Mouse (Mus musculus): ENCODE results near the gene Pde4dip. TPM values are rescaled to one million over a fixed set of nuclear protein-coding genes. Genes with fewer than 3 reads are reported as not detected.

The Pde4dip gene
- polyA plus RNA-seq, 1 experiment from 2014 or later: 18.0 TPM

DNA sequence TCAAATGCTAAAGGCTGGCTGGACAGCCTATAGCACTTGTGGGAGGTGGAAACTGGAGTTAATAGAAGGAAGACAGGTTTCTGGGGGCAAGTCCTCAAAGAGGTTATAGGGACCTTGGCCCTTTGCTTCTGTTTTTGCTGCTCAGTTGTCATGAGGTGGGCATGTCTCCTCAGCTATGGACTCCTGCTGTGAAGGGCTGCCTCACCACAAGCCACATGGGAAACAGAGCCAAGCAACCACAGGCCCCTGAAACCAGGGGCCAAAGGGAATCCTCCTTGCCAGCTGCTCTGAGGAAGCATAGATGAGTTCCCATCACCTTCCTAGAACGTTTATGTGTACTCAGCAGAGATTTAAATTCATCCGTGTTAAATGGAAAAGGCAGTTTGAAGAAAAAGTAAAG, 45.9 kb downstream of the Pde4dip start:
- Histone ChIP-seq H3K27ac (no peak overlapping the region), H3K36me3 (ENCODE audit: insufficient read depth, low read length) (no peaks in the 10 kb centered on the region), H3K4me1 (replicated peaks; ENCODE audit: insufficient read depth, low read length) (no peaks in the 10 kb centered on the region), H3K9ac (ENCODE audit: low read depth, low read length) (no peak overlapping the region), H3K9me3 (replicated peaks; ENCODE audit: low read length) (no peaks in the 10 kb centered on the region), H3K4me2 (ENCODE audit: low read length) (no peak overlapping the region), H3K4me3 (replicated peaks; ENCODE audit: low read depth, low read length) (no peak overlapping the region), H3K27me3 (ENCODE audit: insufficient read depth, low read length) (no peaks in the 10 kb centered on the region)
- WGBS: 72% methylated on average over 2 of the region's 2 CpGs
- no peak for DNase-seq (ENCODE audit: low spot score)
- no peak for ATAC-seq (replicated peaks; ENCODE audit: low FRiP score, low read depth)
- no peak for TF ChIP-seq CTCF (IDR thresholded peaks at IDR 0.05; ENCODE audit: low read depth)

DNA sequence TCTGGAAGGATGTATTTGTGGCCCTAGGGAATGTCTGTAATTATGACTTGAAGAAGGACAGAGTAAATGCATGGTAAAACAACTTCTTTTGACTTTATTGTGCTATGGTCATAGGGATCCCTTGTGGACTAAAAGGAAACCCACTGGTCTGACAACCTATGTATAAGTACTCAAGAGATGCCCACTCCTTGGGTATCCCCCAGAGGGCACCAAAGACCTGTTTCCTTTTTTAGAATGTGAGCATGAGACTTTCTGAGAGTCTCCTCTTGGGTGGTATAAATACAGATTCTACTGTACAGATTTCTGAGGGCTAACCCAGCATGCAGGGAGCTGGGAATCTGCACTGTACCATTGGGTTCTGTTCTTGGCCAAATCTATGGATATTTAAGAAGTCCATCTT, 48.1 kb downstream of the Pde4dip start:
- DNase-seq (ENCODE audit: low spot score) (peak; percentile 8), ATAC-seq (replicated peaks; ENCODE audit: low FRiP score, low read depth) (no peak)
- TF ChIP-seq CTCF (IDR thresholded peaks at IDR 0.05; ENCODE audit: low read depth): peak; percentile 56
- Histone ChIP-seq H3K9ac (ENCODE audit: low read depth, low read length) (no peak overlapping the region), H3K9me3 (replicated peaks; ENCODE audit: low read length) (no peaks in the 10 kb centered on the region), H3K4me1 (replicated peaks; ENCODE audit: insufficient read depth, low read length) (no peaks in the 10 kb centered on the region), H3K4me2 (ENCODE audit: low read length) (no peak overlapping the region), H3K36me3 (ENCODE audit: insufficient read depth, low read length) (no peaks in the 10 kb centered on the region), H3K27ac (no peak overlapping the region), H3K4me3 (replicated peaks; ENCODE audit: low read depth, low read length) (no peak overlapping the region), H3K27me3 (ENCODE audit: insufficient read depth, low read length) (no peaks in the 10 kb centered on the region)

DNA sequence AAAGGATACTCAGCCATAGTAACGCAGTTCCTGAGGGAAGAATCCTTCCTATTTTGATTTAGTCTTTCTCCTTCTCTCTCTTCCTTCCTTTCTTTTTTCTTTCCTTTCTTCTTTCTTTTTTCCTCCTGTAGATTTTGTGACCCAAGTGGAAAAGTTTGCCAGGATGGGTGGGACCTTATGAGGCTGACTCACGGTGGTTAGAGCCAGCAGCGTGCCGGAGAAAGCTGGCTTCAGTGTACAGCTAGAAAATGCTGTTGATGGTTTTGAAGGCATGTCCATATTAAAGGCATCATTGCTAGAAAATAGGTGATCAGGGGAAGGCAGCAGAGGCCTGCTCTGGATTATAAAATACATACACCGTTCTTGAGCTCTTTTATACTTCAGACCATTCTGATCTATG, 52.6 kb downstream of the Pde4dip start:
- Histone ChIP-seq H3K4me2 (ENCODE audit: low read length) (no peak overlapping the region), H3K27me3 (ENCODE audit: insufficient read depth, low read length) (no peaks in the 10 kb centered on the region), H3K9me3 (replicated peaks; ENCODE audit: low read length) (no peaks in the 10 kb centered on the region), H3K27ac (no peak overlapping the region), H3K4me3 (replicated peaks; ENCODE audit: low read depth, low read length) (no peak overlapping the region), H3K9ac (ENCODE audit: low read depth, low read length) (no peak overlapping the region), H3K4me1 (replicated peaks; ENCODE audit: insufficient read depth, low read length) (no peaks in the 10 kb centered on the region), H3K36me3 (ENCODE audit: insufficient read depth, low read length) (no peaks in the 10 kb centered on the region)
- no peak for ATAC-seq (replicated peaks; ENCODE audit: low FRiP score, low read depth)
- DNase-seq (ENCODE audit: low spot score): no peak
- 92% methylated on average over 5 of the region's 5 CpGs for WGBS
- no peak for TF ChIP-seq CTCF (IDR thresholded peaks at IDR 0.05; ENCODE audit: low read depth)

DNA sequence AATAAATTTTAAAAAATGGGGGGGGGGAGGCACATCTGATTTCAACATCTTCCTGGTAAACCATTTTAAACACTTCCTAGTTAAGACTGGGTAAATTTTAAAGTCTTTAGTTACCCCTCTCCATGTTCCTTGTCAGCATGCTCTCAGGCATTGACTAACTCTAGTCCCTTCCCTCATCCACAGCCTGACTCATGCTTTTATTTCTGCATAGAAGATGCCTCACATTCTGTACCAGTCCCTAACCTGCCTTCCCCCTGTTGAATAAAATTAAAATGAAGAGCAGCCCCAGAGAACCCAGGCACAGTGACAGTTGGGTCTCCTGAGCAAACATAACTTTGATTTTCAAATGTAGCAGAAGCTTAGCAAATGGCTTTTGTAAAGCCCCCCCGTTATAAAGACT, 53.9 kb downstream of the Pde4dip start:
- H3K4me3 ChIP-seq (replicated peaks; ENCODE audit: low read depth, low read length): no peak overlapping the region
- H3K4me2 ChIP-seq (ENCODE audit: low read length): no peak overlapping the region

DNA sequence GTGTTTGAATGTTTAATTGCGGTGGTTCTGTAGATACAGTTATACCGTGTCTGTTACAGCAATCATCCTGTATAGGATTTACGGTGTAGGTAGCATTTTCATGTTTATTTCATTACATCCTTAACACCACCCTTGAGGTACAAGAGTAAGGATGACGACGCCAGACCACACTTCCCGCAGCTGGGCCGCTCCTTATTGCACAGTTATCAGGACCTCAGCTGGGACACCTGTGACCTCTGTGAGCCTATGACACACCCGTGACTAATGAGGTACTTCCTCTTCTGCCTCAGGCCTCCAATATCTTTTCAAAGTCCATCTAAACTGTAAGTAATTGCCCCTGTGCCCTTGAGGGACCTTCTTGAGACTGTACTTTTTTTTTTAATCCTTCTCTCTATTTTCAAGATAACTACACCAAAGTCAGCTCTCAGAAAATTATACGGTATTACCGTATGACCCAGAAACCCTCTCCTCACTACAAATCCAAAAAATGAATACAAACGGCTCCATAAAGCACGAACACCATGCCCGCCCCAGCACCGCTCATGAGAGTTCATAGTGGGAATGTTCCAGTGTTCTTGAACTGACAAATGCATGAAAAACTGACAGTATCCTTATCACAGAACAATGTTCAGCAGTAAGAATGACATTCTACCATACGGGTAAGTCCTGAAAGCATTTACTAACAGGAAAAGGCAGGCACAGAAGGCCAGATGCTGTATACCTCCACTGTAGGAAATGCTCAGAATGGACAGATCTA, 56.8 kb downstream of the Pde4dip start:
- no peak overlapping the region for H3K4me2 ChIP-seq (ENCODE audit: low read length)
- no peak overlapping the region for H3K9ac ChIP-seq (ENCODE audit: low read depth, low read length)
- no peak for DNase-seq (ENCODE audit: low spot score)
- no peak overlapping the region for H3K27ac ChIP-seq
- no peak for ATAC-seq (replicated peaks; ENCODE audit: low FRiP score, low read depth)
- H3K9me3 ChIP-seq (replicated peaks; ENCODE audit: low read length): no peaks in the 10 kb centered on the region
- H3K36me3 ChIP-seq (ENCODE audit: insufficient read depth, low read length): no peaks in the 10 kb centered on the region
- TF ChIP-seq CTCF (IDR thresholded peaks at IDR 0.05; ENCODE audit: low read depth): no peak
- no peak overlapping the region for H3K4me3 ChIP-seq (replicated peaks; ENCODE audit: low read depth, low read length)
- no peaks in the 10 kb centered on the region for H3K27me3 ChIP-seq (ENCODE audit: insufficient read depth, low read length)
- H3K4me1 ChIP-seq (replicated peaks; ENCODE audit: insufficient read depth, low read length): no peaks in the 10 kb centered on the region
- 69% methylated on average over 15 of the region's 15 CpGs for WGBS

More for the DNA sequence above, 53.9 kb downstream of the Pde4dip start:
- no peak for TF ChIP-seq CTCF (IDR thresholded peaks at IDR 0.05; ENCODE audit: low read depth)
- DNase-seq (ENCODE audit: low spot score) (no peak), ATAC-seq (replicated peaks; ENCODE audit: low FRiP score, low read depth) (no peak)
- Histone ChIP-seq H3K27ac (no peak overlapping the region), H3K9ac (ENCODE audit: low read depth, low read length) (no peak overlapping the region), H3K27me3 (ENCODE audit: insufficient read depth, low read length) (no peaks in the 10 kb centered on the region), H3K9me3 (replicated peaks; ENCODE audit: low read length) (no peaks in the 10 kb centered on the region), H3K36me3 (ENCODE audit: insufficient read depth, low read length) (no peaks in the 10 kb centered on the region), H3K4me1 (replicated peaks; ENCODE audit: insufficient read depth, low read length) (no peaks in the 10 kb centered on the region)
- WGBS: 41% methylated on average over 1 of the region's 1 CpGs

DNA sequence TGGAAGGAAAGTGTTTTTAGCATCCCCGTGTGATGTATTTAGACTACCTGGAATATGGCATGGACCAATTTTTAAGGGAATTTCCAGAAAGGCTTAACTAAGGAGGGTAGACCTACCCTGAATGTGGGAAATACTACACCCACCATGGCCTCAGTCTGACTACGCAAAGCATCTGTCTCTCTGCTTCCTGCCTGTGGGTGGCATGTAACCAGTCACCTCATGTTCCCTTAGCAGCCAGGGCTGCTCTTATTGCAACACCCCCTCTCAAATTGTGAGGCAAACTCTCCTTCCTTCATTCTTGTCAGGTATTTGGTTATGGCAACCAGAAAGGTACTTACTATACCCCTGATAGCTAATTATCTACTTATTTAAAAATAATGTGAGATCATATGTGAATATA, 57.9 kb downstream of the Pde4dip start:
- H3K36me3 ChIP-seq (ENCODE audit: insufficient read depth, low read length): no peaks in the 10 kb centered on the region
- no peaks in the 10 kb centered on the region for H3K9me3 ChIP-seq (replicated peaks; ENCODE audit: low read length)
- no peaks in the 10 kb centered on the region for H3K27me3 ChIP-seq (ENCODE audit: insufficient read depth, low read length)
- H3K9ac ChIP-seq (ENCODE audit: low read depth, low read length): no peak overlapping the region
- no peak overlapping the region for H3K4me2 ChIP-seq (ENCODE audit: low read length)
- ATAC-seq (replicated peaks; ENCODE audit: low FRiP score, low read depth): no peak
- 70% methylated on average over 2 of the region's 2 CpGs for WGBS
- TF ChIP-seq CTCF (IDR thresholded peaks at IDR 0.05; ENCODE audit: low read depth): no peak
- H3K27ac ChIP-seq: no peak overlapping the region
- DNase-seq (ENCODE audit: low spot score): no peak
- H3K4me1 ChIP-seq (replicated peaks; ENCODE audit: insufficient read depth, low read length): no peaks in the 10 kb centered on the region
- H3K4me3 ChIP-seq (replicated peaks; ENCODE audit: low read depth, low read length): no peak overlapping the region

DNA sequence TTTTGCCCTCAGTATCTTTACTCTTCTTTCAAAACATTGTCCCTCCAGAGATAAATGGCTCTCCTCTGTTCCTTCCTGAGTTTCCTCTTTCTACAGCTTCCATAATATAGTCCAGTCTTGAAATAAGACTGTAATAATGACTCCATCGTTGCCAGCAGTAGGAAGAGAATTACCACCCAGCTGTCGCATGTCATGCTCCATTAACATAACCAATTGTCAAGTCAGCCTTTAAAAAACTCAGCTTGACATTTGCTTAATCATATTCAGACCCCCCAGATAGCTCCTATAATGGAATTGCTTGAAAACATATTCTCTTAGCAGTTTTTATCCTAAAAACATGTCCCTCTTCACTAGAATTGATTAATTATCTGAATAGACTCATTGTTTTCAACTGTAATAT, 58.4 kb downstream of the Pde4dip start:
- H3K36me3 ChIP-seq (ENCODE audit: insufficient read depth, low read length): no peaks in the 10 kb centered on the region
- H3K27me3 ChIP-seq (ENCODE audit: insufficient read depth, low read length): no peaks in the 10 kb centered on the region
- no peak for ATAC-seq (replicated peaks; ENCODE audit: low FRiP score, low read depth)
- TF ChIP-seq CTCF (IDR thresholded peaks at IDR 0.05; ENCODE audit: low read depth): no peak
- 27% methylated on average over 2 of the region's 2 CpGs for WGBS
- no peak overlapping the region for H3K4me2 ChIP-seq (ENCODE audit: low read length)
- no peak overlapping the region for H3K27ac ChIP-seq
- H3K9ac ChIP-seq (ENCODE audit: low read depth, low read length): no peak overlapping the region
- H3K4me1 ChIP-seq (replicated peaks; ENCODE audit: insufficient read depth, low read length): no peaks in the 10 kb centered on the region
- DNase-seq (ENCODE audit: low spot score): peak; percentile 0
- H3K9me3 ChIP-seq (replicated peaks; ENCODE audit: low read length): no peaks in the 10 kb centered on the region
- H3K4me3 ChIP-seq (replicated peaks; ENCODE audit: low read depth, low read length): no peak overlapping the region
